ENCODE assay signal across 8 mouse cellular contexts in the genomic region with DNA sequence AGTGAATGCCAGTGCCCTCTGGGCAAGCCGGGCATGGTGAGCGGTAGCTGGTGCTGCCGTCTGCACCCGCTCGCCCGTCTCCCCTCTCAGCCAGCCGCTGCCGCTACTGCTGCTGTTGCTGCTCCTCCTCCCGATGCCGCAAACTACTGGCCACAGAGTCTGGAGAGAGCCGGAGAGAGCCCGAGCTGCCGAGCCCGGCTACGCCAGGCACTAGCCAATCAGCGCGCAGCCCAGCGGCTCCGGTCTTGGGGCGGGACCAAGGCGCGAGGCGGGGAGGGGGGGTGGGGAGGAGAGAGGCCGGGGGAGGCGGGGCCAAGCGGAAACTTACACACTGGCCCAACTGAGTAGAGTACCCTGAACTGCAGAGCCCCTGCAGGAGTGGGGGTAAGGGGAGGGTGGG. TPM values are rescaled to one million over a fixed set of nuclear protein-coding genes. Genes with fewer than 3 reads are reported as not detected.
DNase-seq lines count a peak whose midpoint lies in the region; ATAC-seq lines count a peak whose summit lies in the region.

A gene (minus strand): TSS at position 148 of the 400 bp plus-strand sequence.

- peak; percentile 94 for ATAC-seq in embryonic facial prominence, embryonic 11.5 days (replicated peaks; ENCODE audit: insufficient number of reproducible peaks, low FRiP score, low TSS enrichment, low read depth)
- peak; percentile 92 for ATAC-seq in limb, embryonic 13.5 days (ENCODE audit: low FRiP score, low read depth)
- ATAC-seq in midbrain, embryonic 14.5 days (ENCODE audit: low FRiP score, low TSS enrichment) = peak; percentile 91

- H3K36me3 ChIP-seq in embryonic facial prominence, embryonic 11.5 days (replicated peaks; ENCODE audit: control insufficient read depth, insufficient read depth, low read depth, low read length) = no peaks in the 10 kb centered on the region
- H3K36me3 ChIP-seq in limb, embryonic 13.5 days = no peaks in the 10 kb centered on the region
- no peaks in the 10 kb centered on the region for H3K36me3 ChIP-seq in midbrain, embryonic 14.5 days (ENCODE audit: control insufficient read depth, insufficient read depth, low read length)

- H3K27me3 ChIP-seq in embryonic facial prominence, embryonic 11.5 days (ENCODE audit: control insufficient read depth, insufficient read depth, low read length) = peaks cover 5% of the 10 kb centered on the region; the same call in 1 of the 2 replicates
- H3K27me3 ChIP-seq in limb, embryonic 13.5 days = peaks cover 71% of the 10 kb centered on the region
- no peaks in the 10 kb centered on the region for H3K27me3 ChIP-seq in midbrain, embryonic 14.5 days (ENCODE audit: control insufficient read depth, insufficient read depth, low read length)

- peak within 1 kb of the TSS; percentile 54 for H3K4me3 ChIP-seq in embryonic facial prominence, embryonic 11.5 days (ENCODE audit: low read depth, low read length)
- H3K4me3 ChIP-seq in limb, embryonic 13.5 days = peak within 1 kb of the TSS; percentile 54
- peak within 1 kb of the TSS; percentile 54 for H3K4me3 ChIP-seq in midbrain, embryonic 14.5 days (replicated peaks; ENCODE audit: low read depth, low read length)

- peak within 1 kb of the TSS; percentile 77 for H3K4me2 ChIP-seq in embryonic facial prominence, embryonic 11.5 days (ENCODE audit: low read depth, low read length)
- H3K4me2 ChIP-seq in limb, embryonic 13.5 days (replicated peaks) = peak within 1 kb of the TSS; percentile 79
- H3K4me2 ChIP-seq in midbrain, embryonic 14.5 days (ENCODE audit: low read length) = peak within 1 kb of the TSS; percentile 65

- no peaks in the 10 kb centered on the region for H3K9me3 ChIP-seq in embryonic facial prominence, embryonic 11.5 days (replicated peaks; ENCODE audit: control insufficient read depth, low read length)
- no peaks in the 10 kb centered on the region for H3K9me3 ChIP-seq in limb, embryonic 13.5 days
- H3K9me3 ChIP-seq in midbrain, embryonic 14.5 days (ENCODE audit: control insufficient read depth, low read length) = no peaks in the 10 kb centered on the region

- peak; percentile 25 for DNase-seq in thymus, postnatal 14 days
- DNase-seq in thymus, adult 18-20 months = no peak
- peak; percentile 84 for DNase-seq in embryonic facial prominence, embryonic 11.5 days (ENCODE audit: low spot score)
- peak; percentile 84 to 89 for DNase-seq in heart, adult 18-20 months
- DNase-seq in kidney, adult 11 months = peak; percentile 52
- DNase-seq in midbrain, embryonic 14.5 days = peak; percentile 90
- peak; percentile 58 for DNase-seq in telencephalon, adult 2 months (ENCODE audit: low read depth, low spot score)

- peak within 1 kb of the TSS; percentile 54 for H3K9ac ChIP-seq in embryonic facial prominence, embryonic 11.5 days (replicated peaks; ENCODE audit: low read length)
- H3K9ac ChIP-seq in limb, embryonic 13.5 days = peak within 1 kb of the TSS; percentile 63
- peak within 1 kb of the TSS; percentile 59 for H3K9ac ChIP-seq in midbrain, embryonic 14.5 days (replicated peaks; ENCODE audit: low read length)

- H3K4me1 ChIP-seq in embryonic facial prominence, embryonic 11.5 days (ENCODE audit: control insufficient read depth, insufficient read depth, low read length) = no peaks in the 10 kb centered on the region
- H3K4me1 ChIP-seq in limb, embryonic 13.5 days = no peaks in the 10 kb centered on the region
- H3K4me1 ChIP-seq in midbrain, embryonic 14.5 days (ENCODE audit: control insufficient read depth, insufficient read depth, low read length) = no peaks in the 10 kb centered on the region

- 27% methylated on average over 22 of the region's 26 CpGs for WGBS in embryonic facial prominence, embryonic 11.5 days
- 43% methylated on average over 21 of the region's 26 CpGs for WGBS in limb, embryonic 13.5 days
- 24% methylated on average over 26 of the region's 26 CpGs for WGBS in midbrain, embryonic 14.5 days

- H3K27ac ChIP-seq in embryonic facial prominence, embryonic 11.5 days (replicated peaks; ENCODE audit: low read depth, low read length) = peak within 1 kb of the TSS; percentile 20; the same call in 1 of the 2 replicates
- H3K27ac ChIP-seq in limb, embryonic 13.5 days = peak within 1 kb of the TSS; percentile 52; the same call in 1 of the 2 replicates
- peak within 1 kb of the TSS; percentile 79 for H3K27ac ChIP-seq in midbrain, embryonic 14.5 days (replicated peaks; ENCODE audit: low read depth, low read length)

RNA-seq across cellular contexts. Expression of the gene that starts here (rescaled TPM):
- 4.7 and 5.2 TPM in 2 replicates for polyA plus RNA-seq in embryonic facial prominence, embryonic 11.5 days (2014; fragmentation: Nextera tagmentation; extraction: Ambion mirVana)
- 10 to 100 TPM in 1 of 2 experiments, 1 to 10 TPM in 1; 9.9 to 10.4 TPM for total RNA-seq in heart, adult 18-20 months (2021)
- 5.1 and 6.7 TPM in 2 replicates for polyA plus RNA-seq in limb, embryonic 13.5 days (2015; fragmentation: Nextera tagmentation; extraction: Ambion mirVana)
- 24.4 and 33.1 TPM in 2 replicates for polyA plus RNA-seq in midbrain, embryonic 14.5 days (2014; fragmentation: Nextera tagmentation; extraction: Ambion mirVana)

Comparison
In these comparisons a context has a peak if more than half of its experiments do, and no peak if none do; other contexts are left out.
1. DNase-seq: peak in thymus, postnatal 14 days (single experiment), embryonic facial prominence, embryonic 11.5 days (single experiment), heart, adult 18-20 months (2 of 2), kidney, adult 11 months (single experiment), midbrain, embryonic 14.5 days (single experiment) and telencephalon, adult 2 months (single experiment); none in thymus, adult 18-20 months (0 of 2).
2. H3K27ac ChIP-seq: peak in every context shown above with its lines; median percentile 79 in midbrain, embryonic 14.5 days; 52 in limb, embryonic 13.5 days; 20 in embryonic facial prominence, embryonic 11.5 days.
3. Peak in every context shown above with its lines, with median percentiles within 50 percentile points of each other: ATAC-seq, H3K4me2 ChIP-seq, H3K4me3 ChIP-seq and H3K9ac ChIP-seq.